Mouse (Mus musculus) midbrain, embryonic 15.5 days (tissue): ENCODE measurements around the gene Pfn3. TPM values are rescaled to one million over a fixed set of nuclear protein-coding genes. Genes with fewer than 3 reads are reported as not detected.
A peak's percentile ranks its signal among the peaks of the same experiment; 100 is the strongest.

ENCODE experiments used
- ATAC-seq: fragments of 200-750 bp; cut with Nextera tagmentation; replicated peaks from 2 replicates; pipeline ENCODE4 v1.8.0; 2017; ENCODE audit warnings: moderate TSS enrichment
- H3K27ac ChIP-seq: fragments of 300-500 bp; sonication (generic); 2 replicates; pipeline ENCODE4 v1.5.1; 2015; ENCODE audit warnings: mild to moderate bottlenecking, inconsistent platforms
- H3K27me3 ChIP-seq: fragments of 300-500 bp; sonication (generic); replicated peaks from 2 replicates; pipeline ENCODE4 v1.6.1; 2015; ENCODE audit warnings: inconsistent platforms
- H3K36me3 ChIP-seq: fragments of 300-500 bp; sonication (generic); replicated peaks from 2 replicates; pipeline ENCODE4 v1.6.1; 2015; ENCODE audit warnings: inconsistent platforms
- H3K4me1 ChIP-seq: fragments of 300-500 bp; sonication (generic); 2 replicates; pipeline ENCODE4 v1.6.1; 2015; ENCODE audit warnings: inconsistent platforms
- H3K4me2 ChIP-seq: fragments of 300-500 bp; sonication (generic); 2 replicates; pipeline ENCODE4 v1.6.1; 2015; ENCODE audit warnings: inconsistent platforms, mild to moderate bottlenecking, moderate library complexity
- H3K4me3 ChIP-seq: fragments of 300-500 bp; sonication (generic); 2 replicates; pipeline ENCODE4 v1.5.1; 2015; ENCODE audit warnings: mild to moderate bottlenecking, inconsistent platforms
- H3K9ac ChIP-seq: fragments of 300-500 bp; sonication (generic); 2 replicates; pipeline ENCODE4 v1.6.1; 2015; ENCODE audit warnings: mild to moderate bottlenecking, inconsistent platforms
- H3K9me3 ChIP-seq: fragments of 300-500 bp; sonication (generic); 2 replicates; pipeline ENCODE4 v1.6.1; 2016; ENCODE audit warnings: inconsistent platforms
- WGBS: fragments of 180-500 bp; shearing (Covaris S2); methylation state at CpG from one replicate; pipeline ENCODE4 v1.1.7; 2015; ENCODE audit warnings: mixed read lengths; 5-methylcytosine and 5-hydroxymethylcytosine counted together
- polyA plus RNA-seq: library from polyadenylated mRNA; unstranded; fragments of >200 nt; fragmentation: Nextera tagmentation; extraction: Ambion mirVana; gene quantifications from 2 replicates; pipeline ENCODE4 v1.2.1, GENCODE M21; 2015

Pfn3 gene
- polyA plus RNA-seq, 1 experiment from 2014 or later = 0.45 TPM

DNA sequence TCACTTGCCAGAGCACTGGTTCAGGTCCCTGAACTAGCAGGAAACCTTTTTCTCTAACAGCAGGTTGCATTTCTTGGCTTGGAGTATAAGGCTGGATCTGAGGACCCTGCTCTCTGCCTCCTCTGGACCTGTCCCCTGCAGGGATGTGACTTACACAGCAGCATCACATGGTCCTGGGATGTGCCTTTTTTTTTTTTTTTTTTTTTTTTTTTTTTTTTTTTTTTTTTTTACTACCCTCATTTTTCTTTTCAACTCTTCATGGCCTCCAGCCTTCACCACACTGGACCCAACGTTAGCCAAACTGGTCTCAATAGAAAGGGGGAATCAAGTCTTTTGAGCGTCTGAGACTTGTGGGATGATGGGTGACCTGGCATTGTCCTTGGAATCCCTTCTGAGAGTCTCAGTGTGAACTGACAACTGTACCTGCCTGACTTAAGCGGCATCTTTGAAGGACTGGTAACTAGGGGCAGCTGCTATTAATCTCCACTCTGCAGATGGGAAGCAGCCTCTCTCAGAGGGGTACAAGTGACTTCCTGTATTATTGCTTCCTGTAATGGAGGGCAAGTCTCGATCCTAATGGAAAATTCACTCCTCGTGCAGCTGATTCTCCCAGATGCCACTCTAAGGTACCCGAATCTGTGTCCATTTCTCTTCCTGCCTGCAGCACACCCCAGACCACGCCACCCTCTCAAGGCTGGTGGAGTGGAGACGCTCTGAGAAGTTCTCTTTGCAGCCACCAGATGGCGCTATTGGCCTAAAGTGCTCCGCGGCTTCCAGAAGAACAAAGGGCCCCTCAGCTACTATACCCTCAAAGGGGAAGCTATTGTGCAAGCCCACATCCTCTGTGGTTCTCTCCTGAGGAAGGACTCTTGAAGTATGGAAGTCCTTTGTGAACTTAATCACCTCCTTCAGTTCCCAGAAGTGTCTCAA lies 9.9 kb downstream of the Pfn3 start:
- Histone ChIP-seq H3K27me3 (no peaks in the 10 kb centered on the region), H3K4me3 (no peak overlapping the region), H3K9me3 (no peaks in the 10 kb centered on the region), H3K9ac (no peak overlapping the region), H3K36me3 (no peaks in the 10 kb centered on the region), H3K27ac (peak overlapping the region; percentile 64), H3K4me2 (peak overlapping the region; percentile 34; the same call in 1 of the 2 replicates), H3K4me1 (peaks cover 12% of the 10 kb centered on the region)
- ATAC-seq = peak; percentile 93
- 12% methylated on average over 11 of the region's 11 CpGs for WGBS

DNA sequence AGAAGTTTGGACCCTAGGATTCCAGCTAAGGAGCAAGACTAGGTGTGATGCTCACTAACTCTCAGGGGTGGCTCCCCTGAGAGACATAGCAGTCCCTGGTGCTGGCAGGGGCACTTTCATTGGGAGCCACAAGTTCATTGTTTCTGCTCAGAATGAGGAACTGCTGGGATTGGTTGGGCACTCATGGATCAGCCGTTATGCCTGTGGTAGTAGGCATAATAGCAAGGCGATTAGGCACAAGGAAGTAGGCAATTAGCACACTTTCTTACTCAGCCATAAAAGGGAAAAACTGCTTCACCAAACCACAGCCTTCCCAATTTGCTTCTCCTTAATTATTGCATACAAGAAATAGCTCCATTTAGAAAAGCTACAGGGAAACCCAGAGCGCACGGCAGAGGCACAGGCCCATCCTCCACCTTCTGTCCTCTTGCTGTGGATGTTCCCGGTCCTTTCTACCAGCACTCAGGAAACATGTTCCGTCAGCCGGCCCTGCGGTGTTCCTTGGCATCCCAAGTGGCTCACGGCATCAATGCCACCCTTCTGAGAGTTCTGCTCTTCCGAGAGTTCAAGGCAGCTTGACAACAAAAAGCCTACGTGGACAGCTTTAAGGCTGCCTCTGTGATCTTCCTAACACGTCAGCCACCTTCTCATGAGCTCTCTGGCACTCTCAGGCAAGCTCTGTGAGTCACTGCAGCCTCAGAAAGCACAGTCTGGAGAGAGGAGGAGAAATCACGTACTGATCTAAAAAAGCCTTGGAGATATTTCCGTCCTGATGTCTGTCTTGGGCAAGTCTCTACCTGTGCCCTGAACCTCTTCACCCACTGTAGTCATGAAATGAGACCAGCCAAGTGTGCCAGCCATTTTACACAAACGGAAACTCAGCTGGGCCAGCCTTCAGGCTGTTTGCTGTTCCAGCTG lies 10.8 kb downstream of the Pfn3 start:
- H3K4me1 ChIP-seq = peaks cover 12% of the 10 kb centered on the region
- no peak overlapping the region for H3K4me2 ChIP-seq
- H3K9ac ChIP-seq = no peak overlapping the region
- no peak overlapping the region for H3K4me3 ChIP-seq
- H3K36me3 ChIP-seq = no peaks in the 10 kb centered on the region
- no peak overlapping the region for H3K27ac ChIP-seq
- no peaks in the 10 kb centered on the region for H3K9me3 ChIP-seq
- no peaks in the 10 kb centered on the region for H3K27me3 ChIP-seq
- ATAC-seq = no peak
- 70% methylated on average over 15 of the region's 15 CpGs for WGBS

DNA sequence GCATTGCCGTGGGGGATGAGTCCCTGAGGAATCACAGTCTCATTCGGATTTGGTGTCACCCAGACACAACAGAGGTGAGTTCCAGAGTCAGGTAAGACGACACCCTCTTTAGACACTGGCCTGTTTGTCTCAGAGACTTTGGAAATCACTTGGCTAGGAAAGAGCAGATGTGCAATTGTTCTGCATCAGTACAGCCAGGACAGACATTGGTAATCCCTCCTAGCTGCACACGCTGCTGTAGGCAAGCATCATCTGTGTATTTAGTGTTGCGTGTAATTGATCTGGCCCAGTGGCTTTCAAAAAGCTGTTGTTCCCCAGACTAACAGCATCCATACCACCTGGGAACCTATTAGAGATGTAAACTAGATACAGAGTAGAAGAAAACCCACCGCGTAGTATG lies 11.8 kb downstream of the Pfn3 start:
- H3K27me3 ChIP-seq = no peaks in the 10 kb centered on the region
- H3K4me3 ChIP-seq = no peak overlapping the region
- H3K9ac ChIP-seq = no peak overlapping the region
- H3K36me3 ChIP-seq = no peaks in the 10 kb centered on the region
- H3K27ac ChIP-seq = no peak overlapping the region
- no peaks in the 10 kb centered on the region for H3K9me3 ChIP-seq
- 56% methylated on average over 7 of the region's 7 CpGs for WGBS
- H3K4me2 ChIP-seq = no peak overlapping the region
- no peak for ATAC-seq
- peaks cover 12% of the 10 kb centered on the region for H3K4me1 ChIP-seq

DNA sequence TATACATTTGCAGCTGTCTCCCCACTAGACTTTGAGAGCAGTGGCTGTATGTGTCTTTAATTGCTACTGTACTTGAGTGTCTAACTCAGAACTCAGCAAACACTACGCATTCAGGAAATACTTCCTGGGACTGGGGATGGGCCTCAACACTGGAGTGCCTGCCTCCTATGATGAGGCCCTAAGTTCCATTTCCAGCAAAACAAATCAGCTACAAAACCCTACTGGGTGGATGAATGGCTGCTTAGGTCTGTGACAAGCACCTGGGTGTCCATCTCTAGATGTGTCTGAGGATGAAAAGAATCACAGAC lies 15.0 kb downstream of the Pfn3 start:
- H3K9ac ChIP-seq = no peak overlapping the region
- no peak overlapping the region for H3K4me2 ChIP-seq
- 95% methylated on average over 1 of the region's 1 CpGs for WGBS
- H3K27ac ChIP-seq = no peak overlapping the region
- ATAC-seq = no peak
- no peaks in the 10 kb centered on the region for H3K9me3 ChIP-seq
- H3K27me3 ChIP-seq = no peaks in the 10 kb centered on the region
- H3K4me3 ChIP-seq = no peak overlapping the region
- H3K4me1 ChIP-seq = peaks cover under 1% of the 10 kb centered on the region; the same call in 1 of the 2 replicates
- no peaks in the 10 kb centered on the region for H3K36me3 ChIP-seq

DNA sequence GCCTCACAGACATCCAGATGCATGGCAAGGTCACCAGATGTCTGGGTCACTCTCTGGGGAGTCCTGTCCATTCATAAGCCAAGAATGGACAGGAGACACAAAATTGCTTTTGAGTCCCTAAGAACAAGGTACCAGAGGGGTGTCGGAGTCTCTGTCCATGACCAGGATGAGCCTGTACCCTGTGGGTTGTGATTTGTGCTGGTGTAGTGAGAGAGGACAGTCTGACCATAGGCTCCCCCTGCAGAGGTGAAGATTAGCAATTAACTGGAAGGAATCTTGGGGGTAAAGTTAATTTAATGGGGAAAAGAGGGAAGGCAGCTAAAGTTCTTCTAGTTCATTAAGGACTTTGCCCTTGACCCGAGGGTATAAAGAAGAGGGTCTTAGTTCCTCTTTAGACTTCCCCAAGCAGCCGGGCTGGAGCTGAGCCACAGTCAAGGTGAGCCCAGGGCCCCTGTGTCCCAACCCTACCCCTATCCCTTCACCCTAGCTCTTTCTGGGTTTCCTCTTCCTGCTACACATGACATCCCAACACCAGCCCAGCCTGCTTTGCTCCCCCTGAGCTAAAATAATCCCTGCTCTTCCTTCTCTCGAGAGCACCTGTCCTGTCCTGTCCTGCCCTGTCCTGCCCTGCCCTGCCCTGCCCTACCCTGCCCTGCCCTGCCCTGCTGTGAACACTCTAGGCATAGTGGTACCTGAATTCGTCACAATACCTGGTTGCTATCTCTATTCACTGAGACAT lies 15.6 kb downstream of the Pfn3 start:
- H3K4me2 ChIP-seq = no peak overlapping the region
- no peaks in the 10 kb centered on the region for H3K9me3 ChIP-seq
- H3K4me1 ChIP-seq = no peaks in the 10 kb centered on the region
- no peak overlapping the region for H3K27ac ChIP-seq
- H3K9ac ChIP-seq = no peak overlapping the region
- 53% methylated on average over 5 of the region's 5 CpGs for WGBS
- ATAC-seq = no peak
- H3K4me3 ChIP-seq = no peak overlapping the region
- H3K27me3 ChIP-seq = no peaks in the 10 kb centered on the region
- H3K36me3 ChIP-seq = no peaks in the 10 kb centered on the region

DNA sequence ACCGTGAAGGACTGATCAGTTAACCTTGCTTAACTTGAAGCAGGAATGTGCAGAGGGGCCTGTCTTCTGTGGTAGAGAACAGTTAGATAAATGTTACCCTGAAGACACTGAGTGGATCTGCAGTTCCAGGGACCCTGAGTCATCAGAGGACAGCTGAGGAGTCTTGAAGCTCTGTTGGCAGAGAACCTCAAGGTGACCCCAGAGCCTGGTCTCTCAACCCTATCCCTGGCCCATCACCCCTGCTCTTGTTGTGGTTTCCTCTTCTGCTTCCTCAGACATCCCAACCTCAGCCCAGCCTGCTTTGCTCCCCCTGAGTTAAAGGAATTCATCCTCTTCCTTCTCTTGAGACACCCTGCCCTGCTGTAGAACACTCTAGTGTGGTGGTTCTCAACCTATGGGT lies 16.9 kb downstream of the Pfn3 start, which contains the start of gene Slc34a1:
TSS of gene Slc34a1 (plus strand) at position 100 of the 400 bp plus-strand sequence.
- H3K4me2 ChIP-seq = no peak within 1 kb of the TSS
- no peak for ATAC-seq
- H3K4me3 ChIP-seq = no peak within 1 kb of the TSS
- H3K9me3 ChIP-seq = no peaks in the 10 kb centered on the region
- 92% methylated on average over 1 of the region's 1 CpGs for WGBS
- H3K27me3 ChIP-seq = no peaks in the 10 kb centered on the region
- H3K36me3 ChIP-seq = no peaks in the 10 kb centered on the region
- no peak within 1 kb of the TSS for H3K9ac ChIP-seq
- H3K4me1 ChIP-seq = no peaks in the 10 kb centered on the region
- H3K27ac ChIP-seq = no peak within 1 kb of the TSS

DNA sequence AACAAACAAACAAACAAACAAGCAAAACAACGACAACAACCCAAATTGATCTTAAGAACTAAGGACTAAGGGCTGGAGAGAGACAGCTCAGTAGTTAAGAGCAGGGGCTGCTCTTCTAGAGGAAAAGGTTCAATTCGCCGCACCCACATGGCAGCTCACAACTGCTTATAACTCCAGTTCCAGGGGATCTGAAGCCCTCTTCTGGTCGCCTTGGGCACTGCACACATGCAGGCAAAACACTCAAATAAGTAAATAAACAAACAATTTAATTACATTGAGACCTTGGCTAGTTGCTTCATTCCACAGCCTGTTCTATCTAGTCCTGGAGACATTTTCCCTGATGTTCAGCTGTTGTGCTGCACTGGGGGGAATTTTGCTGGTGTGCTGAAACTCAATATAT lies 22.1 kb downstream of the Pfn3 start:
- 70% methylated on average over 4 of the region's 4 CpGs for WGBS
- Histone ChIP-seq H3K4me1 (no peaks in the 10 kb centered on the region), H3K27me3 (no peaks in the 10 kb centered on the region), H3K4me2 (no peak overlapping the region), H3K9me3 (no peaks in the 10 kb centered on the region), H3K27ac (no peak overlapping the region), H3K4me3 (no peak overlapping the region), H3K9ac (no peak overlapping the region), H3K36me3 (no peaks in the 10 kb centered on the region)
- ATAC-seq = no peak

DNA sequence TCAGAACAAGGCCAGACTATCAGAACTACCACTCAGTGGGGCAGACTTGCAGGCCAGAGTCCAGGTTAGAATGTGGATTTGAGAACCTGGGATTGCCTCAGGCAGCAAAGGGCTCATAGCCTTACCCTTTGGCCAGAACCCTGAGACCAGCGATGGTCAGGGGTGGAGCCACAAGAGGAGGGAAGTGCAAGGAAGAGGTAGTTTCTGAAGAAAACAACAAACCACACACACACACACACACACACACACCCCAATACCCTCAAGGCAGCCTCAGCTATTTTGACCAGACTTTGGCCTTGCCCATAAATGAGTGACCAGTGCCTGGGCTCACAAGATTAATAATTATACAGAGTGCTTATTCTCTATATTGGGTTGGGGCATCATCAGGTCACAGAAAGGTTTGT lies 23.4 kb downstream of the Pfn3 start:
- Histone ChIP-seq H3K4me1 (no peaks in the 10 kb centered on the region), H3K4me2 (no peak overlapping the region), H3K27me3 (no peaks in the 10 kb centered on the region), H3K9me3 (no peaks in the 10 kb centered on the region), H3K27ac (no peak overlapping the region), H3K36me3 (no peaks in the 10 kb centered on the region), H3K4me3 (no peak overlapping the region), H3K9ac (no peak overlapping the region)
- 100% methylated on average over 1 of the region's 1 CpGs for WGBS
- no peak for ATAC-seq

DNA sequence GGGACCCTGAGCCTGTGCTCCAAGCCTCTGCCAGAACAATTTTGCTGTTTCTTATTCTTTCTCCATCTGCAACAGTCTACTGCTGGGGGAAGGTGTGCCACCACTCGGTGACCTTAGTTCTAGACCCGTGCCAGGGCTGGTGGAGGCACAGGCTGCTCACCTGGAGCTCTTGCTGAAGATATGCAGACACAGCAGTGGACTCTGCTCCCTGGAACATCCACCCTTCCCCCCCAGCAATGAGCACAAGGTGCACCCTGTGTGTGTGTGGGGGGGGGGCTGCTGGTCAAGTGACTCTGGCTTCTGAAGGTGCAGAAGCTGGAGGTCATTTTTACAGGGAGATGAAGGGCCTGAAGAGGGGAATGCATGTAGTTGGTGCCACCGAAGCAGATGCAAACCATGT lies 24.4 kb downstream of the Pfn3 start:
- no peak for ATAC-seq
- Histone ChIP-seq H3K4me3 (no peak overlapping the region), H3K27ac (no peak overlapping the region), H3K27me3 (no peaks in the 10 kb centered on the region), H3K36me3 (no peaks in the 10 kb centered on the region), H3K9me3 (no peaks in the 10 kb centered on the region), H3K4me1 (no peaks in the 10 kb centered on the region), H3K9ac (no peak overlapping the region), H3K4me2 (no peak overlapping the region)
- WGBS = 71% methylated on average over 3 of the region's 3 CpGs

DNA sequence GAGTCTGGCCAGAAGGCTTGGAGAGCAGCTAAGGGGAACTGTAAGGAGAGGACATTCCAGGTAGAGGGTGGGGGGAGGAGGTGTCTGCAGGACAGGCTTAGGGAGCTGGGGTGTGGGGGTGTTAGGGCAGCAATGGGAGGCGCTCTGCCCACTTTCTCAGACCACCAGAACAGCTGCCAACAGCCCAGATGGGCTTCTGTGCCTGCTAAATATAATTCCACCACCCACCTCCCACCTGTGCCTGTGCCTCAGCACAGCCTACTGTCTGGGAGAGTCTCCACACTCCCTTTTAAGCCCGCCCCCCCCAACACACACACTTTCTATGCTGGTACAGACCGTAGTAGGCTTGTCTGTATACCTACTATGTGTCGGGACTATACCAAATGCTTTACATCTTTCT lies 33.2 kb downstream of the Pfn3 start:
- no peaks in the 10 kb centered on the region for H3K9me3 ChIP-seq
- no peak overlapping the region for H3K4me2 ChIP-seq
- peaks cover 32% of the 10 kb centered on the region for H3K27me3 ChIP-seq
- no peak overlapping the region for H3K4me3 ChIP-seq
- no peak for ATAC-seq
- H3K36me3 ChIP-seq = no peaks in the 10 kb centered on the region
- H3K27ac ChIP-seq = no peak overlapping the region
- H3K4me1 ChIP-seq = no peaks in the 10 kb centered on the region
- WGBS = 76% methylated on average over 4 of the region's 4 CpGs
- no peak overlapping the region for H3K9ac ChIP-seq

DNA sequence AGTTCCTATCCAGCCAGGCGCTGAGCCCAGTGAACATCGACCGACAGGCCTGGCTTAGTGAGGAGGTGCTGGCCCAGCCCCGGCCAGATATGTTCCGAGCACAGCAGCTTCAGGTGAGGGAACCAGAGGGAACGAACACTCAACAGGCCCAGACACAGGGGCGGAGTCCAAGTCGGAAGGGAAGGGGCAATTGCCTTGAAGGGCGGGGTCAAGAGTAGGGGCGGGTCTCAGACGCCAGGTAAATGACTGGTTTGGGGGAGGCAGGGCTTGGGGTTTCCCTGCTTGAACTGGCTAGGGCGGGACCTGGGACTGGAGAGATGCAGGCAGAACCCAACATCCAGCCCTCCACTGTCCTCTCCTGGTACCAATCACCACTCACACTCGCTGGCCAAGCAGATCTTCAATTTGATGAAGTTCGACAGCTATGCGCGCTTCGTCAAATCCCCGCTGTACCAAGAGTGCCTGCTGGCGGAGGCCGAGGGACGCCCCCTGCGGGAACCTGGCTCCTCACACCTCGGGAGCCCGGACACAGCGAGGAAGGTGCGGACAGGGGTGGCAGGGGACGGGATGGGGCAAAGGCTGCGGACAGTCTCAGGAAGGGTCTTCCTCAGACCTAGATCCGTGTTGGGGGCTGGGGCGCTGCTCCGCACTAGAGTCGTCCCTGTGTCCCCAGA lies 36.0 kb downstream of the Pfn3 start:
- no peak for ATAC-seq

More for the DNA sequence above, 36.0 kb downstream of the Pfn3 start:
- H3K4me1 ChIP-seq = no peaks in the 10 kb centered on the region
- no peak overlapping the region for H3K9ac ChIP-seq
- H3K27ac ChIP-seq = no peak overlapping the region
- no peaks in the 10 kb centered on the region for H3K36me3 ChIP-seq
- no peak overlapping the region for H3K4me2 ChIP-seq
- WGBS = 6% methylated on average over 32 of the region's 32 CpGs
- no peaks in the 10 kb centered on the region for H3K9me3 ChIP-seq
- no peak overlapping the region for H3K4me3 ChIP-seq
- H3K27me3 ChIP-seq = peaks cover 35% of the 10 kb centered on the region
